Mouse (Mus musculus) intestine, embryonic 16.5 days (tissue): ENCODE measurements around the gene Gskip. TPM values are rescaled to one million over a fixed set of nuclear protein-coding genes. Genes with fewer than 3 reads are reported as not detected.

Experiments
- ATAC-seq: fragments of 200-750 bp; cut with Nextera tagmentation; 2 replicates; pipeline ENCODE4 v1.8.0; 2017; ENCODE audit warnings: moderate TSS enrichment, moderate library complexity
- H3K27ac ChIP-seq: fragments of 300-500 bp; sonication (generic); 2 replicates; pipeline ENCODE4 v1.5.1; 2014; ENCODE audit warnings: mild to moderate bottlenecking, low read length
- H3K27me3 ChIP-seq: fragments of 300-500 bp; sonication (generic); replicated peaks from 2 replicates; pipeline ENCODE4 v1.6.1; 2014; ENCODE audit warnings: low read length, control low read depth, mixed read lengths; ENCODE audit not compliant: control insufficient read depth, insufficient read depth
- H3K36me3 ChIP-seq: fragments of 300-500 bp; sonication (generic); 2 replicates; pipeline ENCODE4 v1.6.1; 2014; ENCODE audit warnings: low read length, control low read depth; ENCODE audit not compliant: control insufficient read depth, insufficient read depth
- H3K4me1 ChIP-seq: fragments of 300-500 bp; sonication (generic); 2 replicates; pipeline ENCODE4 v1.6.1; 2014; ENCODE audit warnings: low read length, control low read depth, mixed read lengths; ENCODE audit not compliant: control insufficient read depth, insufficient read depth
- H3K4me2 ChIP-seq: fragments of 300-500 bp; sonication (generic); 2 replicates; pipeline ENCODE4 v1.6.1; 2014; ENCODE audit warnings: low read depth, low read length, control low read depth
- H3K4me3 ChIP-seq: fragments of 300-500 bp; sonication (generic); 2 replicates; pipeline ENCODE4 v1.5.1; 2014; ENCODE audit warnings: mild to moderate bottlenecking, low read length
- H3K9ac ChIP-seq: fragments of 300-500 bp; sonication (generic); 2 replicates; pipeline ENCODE4 v1.6.1; 2014; ENCODE audit warnings: low read depth, low read length
- H3K9me3 ChIP-seq: fragments of 300-500 bp; sonication (generic); 2 replicates; pipeline ENCODE4 v1.6.1; 2016; ENCODE audit warnings: low read length, control low read depth; ENCODE audit not compliant: control insufficient read depth
- WGBS: fragments of 180-500 bp; shearing (Covaris S2); extraction: QIAGEN DNeasy Blood & Tissue Kit; methylation state at CpG from one replicate; pipeline ENCODE4 v1.1.7; 2014; 5-methylcytosine and 5-hydroxymethylcytosine counted together
- polyA plus RNA-seq: library from polyadenylated mRNA; unstranded; fragments of >200 nt; fragmentation: Nextera tagmentation; extraction: Ambion mirVana; gene quantifications from 2 replicates; pipeline ENCODE4 v1.2.1, GENCODE M21; 2015

Gene Gskip
- polyA plus RNA-seq = 29.7 and 30.2 TPM in 2 replicates

GRCm38 (mm10) chr12:105683933-105684901 lies at the start of gene Gskip:
Gskip (plus strand) TSS chr12:105684829.
- Histone ChIP-seq H3K9me3 (no peaks in the 10 kb centered on the region), H3K4me2 (peak within 1 kb of the TSS; percentile 90), H3K27ac (peak within 1 kb of the TSS; percentile 96), H3K36me3 (no peaks in the 10 kb centered on the region), H3K4me3 (peak within 1 kb of the TSS; percentile 95), H3K9ac (peak within 1 kb of the TSS; percentile 97), H3K27me3 (no peaks in the 10 kb centered on the region), H3K4me1 (peaks cover 17% of the 10 kb centered on the region)
- WGBS = under 1% methylated on average over 41 of the region's 41 CpGs
- ATAC-seq = peak; percentile 46

GRCm38 (mm10) chr12:105636551-105636950 lies 48.1 kb upstream of the Gskip start:
- 94% methylated on average over 9 of the region's 9 CpGs for WGBS
- Histone ChIP-seq H3K9ac (no peak overlapping the region), H3K36me3 (peaks cover 17% of the 10 kb centered on the region), H3K4me3 (no peak overlapping the region), H3K27ac (no peak overlapping the region), H3K4me1 (peaks cover 3% of the 10 kb centered on the region; the same call in 1 of the 2 replicates), H3K27me3 (no peaks in the 10 kb centered on the region), H3K9me3 (no peaks in the 10 kb centered on the region), H3K4me2 (no peak overlapping the region)
- ATAC-seq = no peak

GRCm38 (mm10) chr12:105637554-105637953 lies 47.1 kb upstream of the Gskip start:
- Histone ChIP-seq H3K4me1 (peaks cover 3% of the 10 kb centered on the region; the same call in 1 of the 2 replicates), H3K4me3 (no peak overlapping the region), H3K4me2 (no peak overlapping the region), H3K36me3 (peaks cover 12% of the 10 kb centered on the region), H3K27ac (no peak overlapping the region), H3K9ac (no peak overlapping the region), H3K27me3 (no peaks in the 10 kb centered on the region), H3K9me3 (no peaks in the 10 kb centered on the region)
- 75% methylated on average over 4 of the region's 4 CpGs for WGBS
- no peak for ATAC-seq

GRCm38 (mm10) chr12:105642770-105643321 lies 41.8 kb upstream of the Gskip start:
- H3K4me1 ChIP-seq = no peaks in the 10 kb centered on the region
- no peak overlapping the region for H3K4me3 ChIP-seq
- peaks cover 17% of the 10 kb centered on the region for H3K36me3 ChIP-seq
- H3K27ac ChIP-seq = no peak overlapping the region
- no peaks in the 10 kb centered on the region for H3K9me3 ChIP-seq
- no peak overlapping the region for H3K9ac ChIP-seq
- ATAC-seq = no peak
- 64% methylated on average over 11 of the region's 11 CpGs for WGBS
- H3K27me3 ChIP-seq = no peaks in the 10 kb centered on the region
- H3K4me2 ChIP-seq = no peak overlapping the region

- no peak overlapping the region for H3K4me3 ChIP-seq
- ATAC-seq = no peak
- no peak overlapping the region for H3K4me2 ChIP-seq
- no peaks in the 10 kb centered on the region for H3K9me3 ChIP-seq
- no peak overlapping the region for H3K27ac ChIP-seq
- H3K27me3 ChIP-seq = no peaks in the 10 kb centered on the region
- 91% methylated on average over 7 of the region's 7 CpGs for WGBS
- H3K9ac ChIP-seq = no peak overlapping the region
- peaks cover 18% of the 10 kb centered on the region for H3K36me3 ChIP-seq
- H3K4me1 ChIP-seq = no peaks in the 10 kb centered on the region
Measured at GRCm38 (mm10) chr12:105655850-105656249, 28.8 kb upstream of the Gskip start.

GRCm38 (mm10) chr12:105676274-105676673 lies 8.4 kb upstream of the Gskip start:
- no peak overlapping the region for H3K4me2 ChIP-seq
- 89% methylated on average over 8 of the region's 8 CpGs for WGBS
- no peak overlapping the region for H3K9ac ChIP-seq
- H3K9me3 ChIP-seq = no peaks in the 10 kb centered on the region
- H3K36me3 ChIP-seq = peaks cover 13% of the 10 kb centered on the region
- ATAC-seq = no peak
- H3K27me3 ChIP-seq = no peaks in the 10 kb centered on the region
- H3K27ac ChIP-seq = no peak overlapping the region
- H3K4me1 ChIP-seq = no peaks in the 10 kb centered on the region
- no peak overlapping the region for H3K4me3 ChIP-seq

GRCm38 (mm10) chr12:105678211-105678610 lies 6.4 kb upstream of the Gskip start:
- H3K27me3 ChIP-seq = no peaks in the 10 kb centered on the region
- peaks cover 7% of the 10 kb centered on the region for H3K4me1 ChIP-seq
- H3K36me3 ChIP-seq = peaks cover 10% of the 10 kb centered on the region
- H3K4me3 ChIP-seq = no peak overlapping the region
- no peaks in the 10 kb centered on the region for H3K9me3 ChIP-seq
- no peak overlapping the region for H3K4me2 ChIP-seq
- 91% methylated on average over 7 of the region's 7 CpGs for WGBS
- no peak overlapping the region for H3K27ac ChIP-seq
- H3K9ac ChIP-seq = no peak overlapping the region
- no peak for ATAC-seq

- WGBS = 78% methylated on average over 3 of the region's 3 CpGs
- Histone ChIP-seq H3K9ac (no peak overlapping the region), H3K4me1 (peaks cover 10% of the 10 kb centered on the region), H3K27ac (no peak overlapping the region), H3K27me3 (no peaks in the 10 kb centered on the region), H3K4me2 (no peak overlapping the region), H3K4me3 (no peak overlapping the region), H3K9me3 (no peaks in the 10 kb centered on the region), H3K36me3 (peaks cover 6% of the 10 kb centered on the region; the same call in 1 of the 2 replicates)
- ATAC-seq = no peak
Measured at GRCm38 (mm10) chr12:105678762-105679161, 5.9 kb upstream of the Gskip start.

- peaks cover 17% of the 10 kb centered on the region for H3K4me1 ChIP-seq
- H3K27me3 ChIP-seq = no peaks in the 10 kb centered on the region
- no peaks in the 10 kb centered on the region for H3K9me3 ChIP-seq
- H3K36me3 ChIP-seq = no peaks in the 10 kb centered on the region
- peak within 1 kb of the TSS; percentile 96 for H3K27ac ChIP-seq
- peak; percentile 87 for ATAC-seq
- peak within 1 kb of the TSS; percentile 97 for H3K9ac ChIP-seq
- WGBS = under 1% methylated on average over 67 of the region's 73 CpGs
- peak within 1 kb of the TSS; percentile 90 for H3K4me2 ChIP-seq
- peak within 1 kb of the TSS; percentile 95 for H3K4me3 ChIP-seq
Measured at GRCm38 (mm10) chr12:105685001-105685691, 517 bp downstream of the Gskip start, which contains the start of gene Atg2b. Atg2b (minus strand) TSS chr12:105685211.
